Mouse (Mus musculus) spleen, adult 2 months (tissue): ENCODE measurements at regions not wholly inside any gene's neighbourhood (a gene's known extent, or its start where the extent isn't known, plus 50 kb on each side); places are given as distances from the start of the nearest gene placed in this dataset.

Experiments
- DNase-seq, 2 experiments: peaks; one replicate each; pipeline versions ENCODE4 v3.0.0 to v3.0.0-alpha.2; 2012 to 2021; ENCODE audit warnings: low spot score in 2 of 2, low read depth in 1 of 2
- H3K27ac ChIP-seq: fragments of 200-500 bp; 2 replicates; pipeline ENCODE4 v1.5.1; 2012; ENCODE audit warnings: low read length, inconsistent platforms; ENCODE audit not compliant: insufficient read depth
- H3K27me3 ChIP-seq: fragments of 200-500 bp; 2 replicates; pipeline ENCODE4 v1.6.1; 2012; ENCODE audit warnings: mild to moderate bottlenecking, moderate library complexity, low read length, inconsistent platforms; ENCODE audit not compliant: control insufficient read depth, insufficient read depth
- H3K36me3 ChIP-seq: fragments of 200-500 bp; 2 replicates; pipeline ENCODE4 v1.6.1; 2012; ENCODE audit warnings: mild to moderate bottlenecking, low read length, inconsistent platforms; ENCODE audit not compliant: control insufficient read depth, insufficient read depth
- H3K4me1 ChIP-seq: fragments of 200-500 bp; 2 replicates; pipeline ENCODE4 v1.6.1; 2011; ENCODE audit warnings: inconsistent platforms; ENCODE audit not compliant: control insufficient read depth, insufficient read depth, insufficient read length
- H3K4me3 ChIP-seq: fragments of 200-500 bp; 2 replicates; pipeline ENCODE4 v1.5.1; 2011; ENCODE audit warnings: mild to moderate bottlenecking, inconsistent platforms; ENCODE audit not compliant: insufficient read depth, insufficient read length; ENCODE audit errors: extremely low read depth
- CTCF ChIP-seq: fragments of 200-500 bp; IDR thresholded peaks from 2 replicates; pipeline ENCODE4 v1.5.1; 2011; ENCODE audit warnings: mild to moderate bottlenecking, inconsistent platforms; ENCODE audit not compliant: insufficient read depth, insufficient read length, insufficient replicate concordance; ENCODE audit errors: extremely low read depth
- POLR2A ChIP-seq: fragments of 200-500 bp; IDR thresholded peaks from 2 replicates; pipeline ENCODE4 v1.6.1; 2011; ENCODE audit warnings: low read depth, low read length, inconsistent platforms
- WGBS: fragments of 180-500 bp; shearing (Covaris S2); methylation state at CpG from one replicate; pipeline ENCODE4 v1.1.7; 2018; 5-methylcytosine and 5-hydroxymethylcytosine counted together

DNA sequence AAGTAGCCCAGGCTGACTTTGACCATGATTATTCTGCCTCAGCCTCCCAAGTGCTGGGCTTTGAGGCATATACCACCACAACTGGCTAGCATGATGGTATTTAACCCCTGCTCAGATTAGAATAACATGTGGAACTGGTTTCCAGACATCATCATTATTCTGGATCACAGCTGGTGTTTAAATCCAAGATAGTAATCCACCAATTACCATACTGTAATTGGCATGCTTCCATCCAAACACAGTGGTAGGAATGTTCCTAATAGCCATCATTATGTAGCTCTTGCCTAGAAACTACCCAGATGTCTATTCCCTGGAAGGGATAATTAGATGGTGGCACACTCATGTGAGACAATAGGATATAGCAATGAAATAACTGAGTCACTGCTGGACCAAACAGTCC, 77.4 kb downstream of the Ccdc71l start:
- Histone ChIP-seq H3K27me3 (no peaks in the 10 kb centered on the region), H3K27ac (no peak overlapping the region), H3K36me3 (no peaks in the 10 kb centered on the region), H3K4me1 (no peaks in the 10 kb centered on the region), H3K4me3 (no peak overlapping the region)
- TF ChIP-seq POLR2A, result no peak
- no peak for TF ChIP-seq CTCF
- no peak for DNase-seq

DNA sequence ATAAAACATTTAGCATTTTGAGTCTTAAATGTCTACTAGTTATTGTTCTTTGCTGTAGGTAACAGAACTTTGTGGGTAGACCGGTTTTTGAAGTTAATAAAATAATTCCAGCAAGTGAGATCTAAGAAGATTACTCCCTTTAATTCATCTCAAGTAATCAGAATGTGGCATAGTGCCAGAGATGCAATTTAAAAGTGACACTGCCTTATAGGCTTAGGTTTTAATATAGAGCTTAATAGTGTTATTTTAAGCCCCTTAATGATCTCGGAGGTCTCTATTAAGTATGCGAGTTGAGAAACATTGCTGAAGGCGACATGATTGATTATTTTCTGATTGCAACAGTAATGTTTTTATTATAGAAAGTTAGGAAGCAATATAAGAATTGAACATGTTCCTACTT, 78.3 kb downstream of the Ccdc71l start:
- Histone ChIP-seq H3K27ac (no peak overlapping the region), H3K4me1 (no peaks in the 10 kb centered on the region), H3K4me3 (no peak overlapping the region), H3K36me3 (no peaks in the 10 kb centered on the region), H3K27me3 (no peaks in the 10 kb centered on the region)
- 91% methylated on average over 4 of the region's 4 CpGs for WGBS
- TF ChIP-seq POLR2A (no peak), CTCF (no peak)
- DNase-seq, result no peak

GRCm38 (mm10) chr12:32458386-32458785, 79.9 kb downstream of the Ccdc71l start:
- Histone ChIP-seq H3K4me1 (no peaks in the 10 kb centered on the region), H3K36me3 (no peaks in the 10 kb centered on the region), H3K27me3 (no peaks in the 10 kb centered on the region), H3K4me3 (no peak overlapping the region), H3K27ac (no peak overlapping the region)
- TF ChIP-seq POLR2A (no peak), CTCF (no peak)
- no peak for DNase-seq
- WGBS, result 86% methylated on average over 1 of the region's 1 CpGs

- Histone ChIP-seq H3K4me3 (no peak overlapping the region), H3K36me3 (no peaks in the 10 kb centered on the region), H3K4me1 (no peaks in the 10 kb centered on the region), H3K27me3 (no peaks in the 10 kb centered on the region), H3K27ac (no peak overlapping the region)
- 89% methylated on average over 4 of the region's 4 CpGs for WGBS
- no peak for DNase-seq
- TF ChIP-seq POLR2A (no peak), CTCF (no peak)
Observed at GRCm38 (mm10) chr12:32460330-32460998, 82.0 kb downstream of the Ccdc71l start.

DNA sequence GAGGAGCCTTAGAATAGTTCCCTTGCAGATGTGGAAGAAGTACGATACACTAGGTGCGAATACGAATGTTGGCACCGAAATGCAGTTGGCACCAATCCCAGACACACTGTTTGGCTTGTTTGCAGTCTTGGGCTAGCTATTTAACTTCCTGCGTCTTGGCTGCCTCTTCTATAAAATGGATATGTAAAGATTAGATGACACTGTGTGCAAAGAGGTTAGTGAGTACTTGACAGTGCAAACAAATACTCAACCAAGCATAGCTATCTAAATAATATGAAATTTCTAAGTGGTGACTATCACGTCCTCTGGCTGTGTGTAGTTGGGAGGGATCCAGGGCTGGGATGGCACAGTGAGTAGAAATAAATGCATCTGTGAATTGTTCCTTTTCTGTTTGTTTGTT, 86.9 kb downstream of the Ccdc71l start:
- Histone ChIP-seq H3K27me3 (no peaks in the 10 kb centered on the region), H3K4me3 (no peak overlapping the region), H3K27ac (no peak overlapping the region), H3K36me3 (no peaks in the 10 kb centered on the region), H3K4me1 (no peaks in the 10 kb centered on the region)
- DNase-seq, result no peak
- 75% methylated on average over 6 of the region's 6 CpGs for WGBS
- TF ChIP-seq POLR2A (no peak), CTCF (no peak)

GRCm38 (mm10) chr12:32469863-32470262, 91.4 kb downstream of the Ccdc71l start:
- no peak for DNase-seq
- no peak overlapping the region for H3K27ac ChIP-seq
- no peak overlapping the region for H3K4me3 ChIP-seq
- WGBS, result 84% methylated on average over 4 of the region's 4 CpGs
- H3K27me3 ChIP-seq, result no peaks in the 10 kb centered on the region
- H3K4me1 ChIP-seq, result no peaks in the 10 kb centered on the region
- H3K36me3 ChIP-seq, result no peaks in the 10 kb centered on the region
- TF ChIP-seq POLR2A (no peak), CTCF (no peak)

GRCm38 (mm10) chr12:32479451-32479850, 100.9 kb downstream of the Ccdc71l start:
- WGBS, result 85% methylated on average over 3 of the region's 3 CpGs
- Histone ChIP-seq H3K27ac (no peak overlapping the region), H3K27me3 (no peaks in the 10 kb centered on the region), H3K4me1 (no peaks in the 10 kb centered on the region), H3K4me3 (no peak overlapping the region), H3K36me3 (no peaks in the 10 kb centered on the region)
- TF ChIP-seq CTCF, result no peak
- TF ChIP-seq POLR2A, result no peak
- no peak for DNase-seq
